Mouse (Mus musculus): ENCODE data around the gene Lbp.
A peak's percentile ranks its signal among the peaks of the same experiment; 100 is the strongest.

The Lbp gene

GRCm38 (mm10) chr2:158305948-158306695, at the start of gene Lbp:
TSS of gene Lbp (plus strand) at chr2:158306493.
- no peak for DNase-seq (ENCODE audit: low read depth, low spot score)

GRCm38 (mm10) chr2:158256894-158257293, 49.4 kb upstream of the Lbp start:
- DNase-seq (ENCODE audit: low read depth, low spot score): no peak

- DNase-seq (ENCODE audit: low read depth, low spot score): no peak
Observed at GRCm38 (mm10) chr2:158258005-158258418, 48.3 kb upstream of the Lbp start, which contains the start of gene Bpi. TSS of gene Bpi (plus strand) at chr2:158258094.

GRCm38 (mm10) chr2:158258781-158259180, 47.5 kb upstream of the Lbp start:
- DNase-seq (ENCODE audit: low read depth, low spot score): peak; percentile 75

GRCm38 (mm10) chr2:158259498-158259897, 46.8 kb upstream of the Lbp start:
- DNase-seq (ENCODE audit: low read depth, low spot score): no peak

- DNase-seq (ENCODE audit: low read depth, low spot score): no peak
Observed at GRCm38 (mm10) chr2:158264877-158265276, 41.4 kb upstream of the Lbp start.

- no peak for DNase-seq (ENCODE audit: low read depth, low spot score)
Observed at GRCm38 (mm10) chr2:158270017-158270416, 36.3 kb upstream of the Lbp start.

- DNase-seq (ENCODE audit: low read depth, low spot score): no peak
Observed at GRCm38 (mm10) chr2:158273646-158274045, 32.6 kb upstream of the Lbp start.

- no peak for DNase-seq (ENCODE audit: low read depth, low spot score)
Observed at GRCm38 (mm10) chr2:158275349-158275748, 30.9 kb upstream of the Lbp start.

- DNase-seq (ENCODE audit: low read depth, low spot score): no peak
Observed at GRCm38 (mm10) chr2:158275811-158276210, 30.5 kb upstream of the Lbp start.

- no peak for DNase-seq (ENCODE audit: low read depth, low spot score)
Observed at GRCm38 (mm10) chr2:158276451-158276850, 29.8 kb upstream of the Lbp start.

GRCm38 (mm10) chr2:158276878-158277277, 29.4 kb upstream of the Lbp start:
- DNase-seq (ENCODE audit: low read depth, low spot score): no peak

GRCm38 (mm10) chr2:158279656-158280055, 26.6 kb upstream of the Lbp start:
- DNase-seq (ENCODE audit: low read depth, low spot score): no peak

- no peak for DNase-seq (ENCODE audit: low read depth, low spot score)
Observed at GRCm38 (mm10) chr2:158281497-158282205, 24.6 kb upstream of the Lbp start.

GRCm38 (mm10) chr2:158283136-158283535, 23.2 kb upstream of the Lbp start:
- DNase-seq (ENCODE audit: low read depth, low spot score): no peak

GRCm38 (mm10) chr2:158283771-158284170, 22.5 kb upstream of the Lbp start:
- no peak for DNase-seq (ENCODE audit: low read depth, low spot score)

GRCm38 (mm10) chr2:158284571-158284970, 21.7 kb upstream of the Lbp start:
- DNase-seq (ENCODE audit: low read depth, low spot score): peak; percentile 61

- no peak for DNase-seq (ENCODE audit: low read depth, low spot score)
Observed at GRCm38 (mm10) chr2:158285655-158286054, 20.6 kb upstream of the Lbp start.

- DNase-seq (ENCODE audit: low read depth, low spot score): no peak
Observed at GRCm38 (mm10) chr2:158295700-158296099, 10.6 kb upstream of the Lbp start.

- DNase-seq (ENCODE audit: low read depth, low spot score): no peak
Observed at GRCm38 (mm10) chr2:158299203-158299602, 7.1 kb upstream of the Lbp start.

GRCm38 (mm10) chr2:158299731-158300130, 6.6 kb upstream of the Lbp start:
- no peak for DNase-seq (ENCODE audit: low read depth, low spot score)

GRCm38 (mm10) chr2:158302807-158303206, 3.5 kb upstream of the Lbp start:
- no peak for DNase-seq (ENCODE audit: low read depth, low spot score)

GRCm38 (mm10) chr2:158306696-158307049, 380 bp downstream of the Lbp start:
- no peak for DNase-seq (ENCODE audit: low read depth, low spot score)

All from 3T3-L1 (cell line).